ENCODE assay signal across 8 mouse cellular contexts in genomic region chr4:133169237-133170055, GRCm38 (mm10). TPM values are rescaled to one million over a fixed set of nuclear protein-coding genes. Genes with fewer than 3 reads are reported as not detected.
DNase-seq lines count a peak whose midpoint lies in the region; ATAC-seq lines count a peak whose summit lies in the region.

No protein-coding gene starts in this region.

- intact Hi-C loops in left cerebral cortex, postnatal 14 days (cut with DNase I): no loop called here

- WGBS in embryonic facial prominence, embryonic 14.5 days: 84% methylated on average over 10 of the region's 10 CpGs

- H3K4me2 ChIP-seq in embryonic facial prominence, embryonic 14.5 days (ENCODE audit: low read depth, low read length): no peak overlapping the region

- no peak for ATAC-seq in embryonic facial prominence, embryonic 14.5 days (ENCODE audit: low read depth)
- peak; percentile 61 for ATAC-seq in neutrophil, adult 5-6 weeks (ENCODE audit: extremely low read depth, insufficient number of reproducible peaks, low FRiP score, poor library complexity, severe bottlenecking)

- H3K4me1 ChIP-seq in embryonic facial prominence, embryonic 14.5 days (ENCODE audit: control insufficient read depth, insufficient read depth, low read length): peaks cover 6% of the 10 kb centered on the region

- no peaks in the 10 kb centered on the region for H3K9me3 ChIP-seq in embryonic facial prominence, embryonic 14.5 days (ENCODE audit: control insufficient read depth, low read length)

- DNase-seq in left cerebral cortex, postnatal 14 days (ENCODE audit: low spot score in 2 of 2): peak; percentile 38 to 45
- no peak for DNase-seq in left cerebral cortex, adult 8-10 months (ENCODE audit: low spot score in 2 of 2)
- peak; percentile 50 for DNase-seq in embryonic facial prominence, embryonic 14.5 days (ENCODE audit: low spot score)
- DNase-seq in kidney, postnatal 36 days: peak; percentile 45 to 65
- no peak for DNase-seq in cerebellum, adult 11-12 months
- DNase-seq in c-Kit-positive CD71-positive TER-119-positive erythroid progenitor cells, embryonic 14.5 days (ENCODE audit: low spot score): no peak
- DNase-seq in embryo, embryonic 11 days: no peak

- peaks cover 13% of the 10 kb centered on the region for H3K36me3 ChIP-seq in embryonic facial prominence, embryonic 14.5 days (ENCODE audit: control insufficient read depth, insufficient read depth, low read length)

- no peaks in the 10 kb centered on the region for H3K27me3 ChIP-seq in embryonic facial prominence, embryonic 14.5 days (replicated peaks; ENCODE audit: control insufficient read depth, insufficient read depth, low read length)

- H3K9ac ChIP-seq in embryonic facial prominence, embryonic 14.5 days (ENCODE audit: low read depth, low read length): no peak overlapping the region

- no peak overlapping the region for H3K4me3 ChIP-seq in embryonic facial prominence, embryonic 14.5 days (ENCODE audit: low read depth, low read length)

- peak overlapping the region; percentile 19 for H3K27ac ChIP-seq in embryonic facial prominence, embryonic 14.5 days (replicated peaks; ENCODE audit: low read depth, low read length)

RNA-seq across cellular contexts. Expression of gene Wasf2, which starts 39.1 kb away (rescaled TPM):
- total RNA-seq in left cerebral cortex, postnatal 14 days (2021): 10 to 100 TPM; 27.3 to 34.8 TPM
- 10 to 100 TPM; 27.4 to 42.1 (median 38.9) TPM for total RNA-seq in left cerebral cortex, adult 8-10 months (2022)
- 83.4 and 92.4 TPM in 2 replicates for polyA plus RNA-seq in embryonic facial prominence, embryonic 14.5 days (2014; fragmentation: Nextera tagmentation; extraction: Ambion mirVana)
- total RNA-seq in neutrophil, adult 5-6 weeks (2017): 89.1 and 105 TPM in 2 replicates

RNA-seq across cellular contexts. Expression of gene Cd164l2, which starts 42.5 kb away (rescaled TPM):
- 1 to 10 TPM; 2.4 to 4.1 TPM for total RNA-seq in left cerebral cortex, postnatal 14 days (2021)
- total RNA-seq in left cerebral cortex, adult 8-10 months (2022): 1 to 10 TPM; 3.7 to 6.9 (median 3.8) TPM
- 2.5 and 3.8 TPM in 2 replicates for polyA plus RNA-seq in embryonic facial prominence, embryonic 14.5 days (2014; fragmentation: Nextera tagmentation; extraction: Ambion mirVana)
- 2.9 TPM in 1 of 2 replicates, not detected in the other for total RNA-seq in neutrophil, adult 5-6 weeks (2017)

RNA-seq across cellular contexts. Expression of gene Gpr3, which starts 42.9 kb away (rescaled TPM):
- 1 to 10 TPM; 7.4 to 10.0 TPM for total RNA-seq in left cerebral cortex, postnatal 14 days (2021)
- 1 to 10 TPM; 6.0 to 9.0 (median 6.9) TPM for total RNA-seq in left cerebral cortex, adult 8-10 months (2022)
- 0.18 and 0.19 TPM in 2 replicates for polyA plus RNA-seq in embryonic facial prominence, embryonic 14.5 days (2014; fragmentation: Nextera tagmentation; extraction: Ambion mirVana)
- total RNA-seq in neutrophil, adult 5-6 weeks (2017): not detected in 2 replicates

Comparison
In these comparisons a context has a peak if more than half of its experiments do, and no peak if none do; other contexts are left out.
1. DNase-seq: peak in left cerebral cortex, postnatal 14 days (2 of 2), embryonic facial prominence, embryonic 14.5 days (single experiment) and kidney, postnatal 36 days (2 of 2); none in left cerebral cortex, adult 8-10 months (0 of 2), cerebellum, adult 11-12 months (single experiment), c-Kit-positive CD71-positive TER-119-positive erythroid progenitor cells, embryonic 14.5 days (single experiment) and embryo, embryonic 11 days (single experiment).